Mouse (Mus musculus): ENCODE results near the gene Crb2.

The Crb2 gene

GRCm38 (mm10) chr2:37776016-37776415 lies at the start of gene Crb2:
Gene Crb2, plus strand, starts transcription at chr2:37776249.
- no peak for DNase-seq (ENCODE audit: low spot score)

DNA sequence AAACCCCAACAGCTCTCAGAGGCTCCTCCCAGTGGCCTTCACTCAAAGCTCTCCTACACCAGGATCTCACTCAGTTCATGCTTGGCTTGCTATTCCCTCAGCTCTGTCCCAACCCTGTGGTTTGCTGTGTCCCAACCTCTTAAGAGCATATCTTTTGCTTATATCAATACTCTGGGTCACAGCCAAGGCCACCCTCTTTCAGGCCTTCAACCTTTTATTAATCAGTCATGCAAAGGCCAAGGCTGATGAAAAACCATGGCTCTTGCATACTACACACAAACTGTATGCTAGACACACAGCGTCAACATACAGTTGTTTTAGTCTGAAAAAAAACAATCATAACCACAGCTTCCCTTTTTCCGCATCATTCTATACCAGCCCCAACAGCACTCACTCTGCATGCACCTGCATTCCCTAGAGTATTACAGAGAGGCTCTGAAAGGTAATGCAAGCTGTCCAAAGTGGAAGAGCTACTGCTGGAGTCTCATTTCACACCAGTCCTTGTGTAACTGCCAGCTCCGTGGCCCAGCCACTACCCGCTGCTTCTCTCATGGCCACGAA lies 44.7 kb upstream of the Crb2 start:
- DNase-seq (ENCODE audit: low spot score): no peak

DNA sequence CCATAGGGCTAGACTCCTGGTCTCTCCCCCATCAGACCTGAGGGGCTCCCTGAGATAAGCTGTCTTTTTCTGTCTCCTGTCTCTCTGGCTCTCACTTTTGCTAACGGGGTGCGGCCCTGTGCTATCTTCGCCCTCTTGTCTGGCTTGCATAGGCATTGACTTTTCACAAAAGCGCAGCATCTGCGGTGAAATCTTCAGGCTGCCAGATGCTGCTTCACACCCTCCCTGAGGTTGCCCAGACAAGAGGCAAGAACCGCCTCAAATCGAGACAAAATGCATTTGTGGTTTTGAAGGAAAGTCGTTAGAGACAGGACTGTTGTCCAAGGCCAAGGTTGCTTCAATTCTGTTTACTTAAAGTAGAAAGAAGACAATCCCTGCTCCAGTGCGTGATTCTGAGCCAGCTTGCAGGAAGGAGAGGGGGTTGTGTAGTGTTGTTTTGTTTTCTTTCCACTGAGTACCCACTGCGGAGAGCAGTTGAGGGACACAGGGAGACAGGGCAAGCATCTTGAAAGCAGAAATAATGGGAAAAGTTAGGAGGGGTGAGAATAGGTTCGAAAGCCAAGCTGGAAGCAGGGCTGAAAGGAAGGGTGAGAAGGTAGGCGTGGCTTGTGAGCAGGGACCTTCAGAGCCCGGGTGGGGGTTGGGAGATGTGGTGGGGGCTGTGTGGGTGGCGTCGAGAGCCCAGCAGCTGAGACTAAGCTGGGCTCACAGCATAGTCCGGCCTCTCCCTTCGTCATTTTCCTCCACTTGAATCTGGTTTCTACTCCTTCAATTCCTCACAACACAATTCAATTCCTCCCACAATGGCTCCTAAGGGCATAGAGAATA lies 40.9 kb upstream of the Crb2 start:
- no peak for DNase-seq (ENCODE audit: low spot score)

- DNase-seq (ENCODE audit: low spot score): no peak
Observed at GRCm38 (mm10) chr2:37735807-37736188, 40.3 kb upstream of the Crb2 start.

- DNase-seq (ENCODE audit: low spot score): peak; percentile 31
Observed at GRCm38 (mm10) chr2:37741806-37742554, 34.1 kb upstream of the Crb2 start.

DNA sequence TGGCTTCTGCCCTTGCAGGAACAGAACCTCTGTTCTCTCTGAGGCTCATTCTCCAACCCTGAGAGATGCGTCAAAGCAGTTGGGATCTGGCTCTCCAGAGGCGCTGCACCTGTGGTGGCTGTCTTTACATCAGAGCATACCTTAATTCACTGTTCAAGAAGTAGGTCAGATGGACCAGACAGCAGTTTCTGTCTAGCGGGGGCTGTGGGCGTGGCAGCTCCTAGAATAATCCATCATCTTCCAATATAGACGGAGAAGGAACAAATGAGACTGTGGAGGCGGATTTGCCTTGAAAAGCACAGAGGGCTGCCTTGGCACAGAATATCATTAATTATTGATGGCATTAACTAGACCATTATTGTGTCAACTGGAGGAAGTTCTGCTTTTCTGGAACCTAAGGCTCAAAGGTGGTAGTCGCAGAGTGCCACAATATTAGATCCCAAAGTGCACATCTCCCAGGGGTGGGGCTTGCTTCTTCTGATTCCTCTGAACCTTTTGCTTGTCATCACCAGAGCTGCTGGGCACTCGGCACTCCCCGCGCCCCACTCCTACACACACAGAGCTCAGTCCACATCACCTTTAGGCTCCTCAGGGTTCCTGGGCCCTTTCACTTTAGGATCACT lies 31.2 kb upstream of the Crb2 start:
- no peak for DNase-seq (ENCODE audit: low spot score)

DNA sequence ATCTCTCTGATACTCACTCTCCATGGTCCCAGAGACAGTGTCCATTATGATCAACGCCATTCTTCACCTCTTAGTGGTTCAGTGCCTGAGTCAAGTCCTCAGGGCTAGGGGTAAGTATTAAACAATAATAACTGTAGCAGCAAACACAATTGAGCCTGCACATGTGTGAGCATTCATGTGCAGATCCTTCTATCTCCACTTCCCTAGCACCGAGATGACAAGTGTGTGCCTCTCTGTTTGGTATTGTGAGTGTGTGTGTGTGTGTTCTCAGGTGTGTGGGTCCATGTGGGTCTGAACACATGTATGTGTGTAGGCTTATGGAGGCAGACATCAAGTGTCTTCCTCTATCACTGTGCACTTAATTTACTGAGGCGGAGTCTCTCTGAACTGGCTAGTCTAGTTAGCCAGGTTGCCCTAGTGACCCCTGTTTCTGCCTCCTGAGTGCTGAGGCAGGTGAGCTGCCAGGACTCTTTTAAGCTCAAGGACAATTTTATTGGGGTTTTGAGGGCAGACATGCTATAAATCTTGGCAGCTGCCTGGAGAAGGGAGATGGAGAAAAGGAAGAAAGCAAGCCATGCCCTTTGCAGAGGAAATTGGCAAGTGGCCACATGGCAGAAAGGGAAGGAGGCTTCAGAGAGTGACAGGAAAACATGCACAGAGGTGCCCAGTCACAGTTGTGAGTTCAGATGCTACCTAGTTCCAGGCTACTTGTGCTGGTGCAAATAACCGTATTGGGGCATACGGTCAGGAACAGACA lies 29.6 kb upstream of the Crb2 start:
- DNase-seq (ENCODE audit: low spot score): no peak

- DNase-seq (ENCODE audit: low spot score): no peak
Observed at GRCm38 (mm10) chr2:37747909-37748308, 28.1 kb upstream of the Crb2 start.

GRCm38 (mm10) chr2:37748442-37749066 lies 27.5 kb upstream of the Crb2 start:
- no peak for DNase-seq (ENCODE audit: low spot score)

DNA sequence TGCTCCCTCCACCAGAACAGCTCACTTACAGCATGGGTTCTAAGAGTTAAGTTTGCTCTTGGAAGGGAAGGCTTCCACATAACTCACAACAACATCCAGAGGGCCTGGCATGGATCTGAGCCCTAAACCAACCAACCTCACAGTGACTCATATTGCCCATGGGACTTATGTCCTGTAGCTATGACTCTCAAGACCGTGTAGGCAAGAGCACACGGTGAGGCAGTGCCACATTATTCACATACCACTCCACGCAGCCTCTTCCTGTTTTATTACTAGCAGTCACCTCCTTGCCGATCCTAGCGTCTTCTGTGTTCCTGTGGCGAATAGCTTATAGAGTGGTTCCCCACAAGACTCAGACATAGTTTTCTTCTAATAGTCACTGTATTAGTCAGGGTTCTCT lies 26.7 kb upstream of the Crb2 start:
- no peak for DNase-seq (ENCODE audit: low spot score)

DNA sequence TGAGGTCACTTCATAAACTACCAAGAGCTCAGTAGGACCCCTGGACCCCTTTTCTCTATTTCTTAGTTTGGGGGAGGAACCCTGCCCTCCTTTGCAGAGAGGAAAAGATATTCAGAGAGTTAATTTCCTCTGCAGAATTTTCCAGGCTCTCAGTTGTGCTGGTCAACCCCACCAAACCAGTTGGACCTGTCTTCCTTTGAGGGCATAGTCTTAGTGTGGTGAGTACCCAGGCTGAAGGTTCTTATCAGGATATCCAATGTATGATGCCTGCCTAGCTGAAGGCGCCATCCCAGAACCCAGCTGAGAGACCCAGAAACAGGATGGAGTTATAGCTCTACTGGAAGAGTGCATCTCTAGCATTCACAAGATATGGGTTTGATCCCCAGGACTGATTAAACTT lies 24.9 kb upstream of the Crb2 start:
- no peak for DNase-seq (ENCODE audit: low spot score)

GRCm38 (mm10) chr2:37756220-37756930 lies 19.7 kb upstream of the Crb2 start:
- no peak for DNase-seq (ENCODE audit: low spot score)

DNA sequence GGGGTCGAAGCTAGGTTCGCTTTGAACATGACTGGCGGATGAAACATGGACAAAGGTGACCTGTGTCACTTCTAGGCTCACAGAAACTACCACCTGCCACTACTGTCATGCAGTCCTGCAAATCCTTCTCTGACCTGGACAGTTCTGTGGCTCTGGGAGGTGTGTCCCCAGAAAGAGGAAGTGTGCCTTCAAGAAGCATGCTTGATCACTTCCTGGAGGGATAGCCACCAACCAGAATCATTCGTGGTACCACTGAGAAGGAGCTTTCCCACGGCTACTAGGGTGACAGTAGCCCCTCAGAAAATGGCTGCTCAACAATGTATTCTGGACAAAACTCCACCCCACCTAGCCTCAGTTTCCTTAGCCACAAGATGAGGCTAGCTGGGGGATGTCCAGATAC lies 19.0 kb upstream of the Crb2 start:
- DNase-seq (ENCODE audit: low spot score): no peak

DNA sequence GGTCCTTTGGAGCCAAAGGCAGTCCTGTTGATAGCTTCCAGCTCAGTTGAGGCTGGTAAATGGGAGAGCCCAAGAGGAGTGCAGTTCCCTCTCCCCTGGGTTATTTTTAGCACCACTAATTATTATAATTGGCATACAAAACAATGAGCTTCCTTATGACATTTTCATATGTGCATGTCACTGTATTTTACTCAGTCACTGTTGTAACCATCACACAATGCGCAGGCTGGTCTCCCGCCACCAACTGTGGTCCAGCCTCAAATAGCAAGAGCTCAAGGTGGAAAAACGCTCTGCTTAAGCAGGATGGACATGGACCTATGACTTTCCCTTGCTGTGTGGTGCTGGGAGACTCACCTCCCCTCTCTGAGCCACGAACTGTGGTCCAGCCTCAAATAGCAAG lies 18.3 kb upstream of the Crb2 start:
- no peak for DNase-seq (ENCODE audit: low spot score)

DNA sequence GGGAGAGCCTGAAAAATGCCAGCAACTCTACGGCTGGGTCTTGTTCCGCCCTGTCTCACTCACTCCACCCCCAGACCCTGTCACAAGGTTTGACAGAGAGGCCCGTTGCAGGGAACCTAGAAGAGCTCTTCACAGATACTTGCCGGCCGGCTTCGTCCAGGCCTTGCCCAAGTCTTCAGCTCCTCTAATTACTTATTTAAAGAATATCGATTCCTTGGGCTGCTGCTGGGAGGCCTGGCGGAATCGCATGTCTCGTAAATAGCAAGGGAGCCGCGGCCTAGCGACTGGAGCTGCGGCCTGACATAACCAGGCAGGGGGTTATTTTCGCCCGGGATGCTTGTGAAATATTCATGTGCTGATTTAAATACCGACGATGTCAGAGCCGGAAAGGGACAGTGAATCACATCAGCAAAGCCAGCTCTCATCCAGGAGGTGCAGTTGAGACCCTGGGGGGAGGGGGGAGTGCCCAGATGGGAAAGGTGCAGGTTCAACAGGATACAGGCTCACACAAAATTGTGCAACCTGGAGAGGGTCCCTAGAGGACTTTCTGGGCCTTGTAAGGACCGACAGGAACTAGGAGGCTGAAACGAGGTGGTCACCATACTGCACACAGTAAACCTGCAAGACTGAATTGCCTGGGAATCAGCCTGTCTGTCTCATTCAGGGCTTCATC lies 17.6 kb upstream of the Crb2 start:
- no peak for DNase-seq (ENCODE audit: low spot score)

DNA sequence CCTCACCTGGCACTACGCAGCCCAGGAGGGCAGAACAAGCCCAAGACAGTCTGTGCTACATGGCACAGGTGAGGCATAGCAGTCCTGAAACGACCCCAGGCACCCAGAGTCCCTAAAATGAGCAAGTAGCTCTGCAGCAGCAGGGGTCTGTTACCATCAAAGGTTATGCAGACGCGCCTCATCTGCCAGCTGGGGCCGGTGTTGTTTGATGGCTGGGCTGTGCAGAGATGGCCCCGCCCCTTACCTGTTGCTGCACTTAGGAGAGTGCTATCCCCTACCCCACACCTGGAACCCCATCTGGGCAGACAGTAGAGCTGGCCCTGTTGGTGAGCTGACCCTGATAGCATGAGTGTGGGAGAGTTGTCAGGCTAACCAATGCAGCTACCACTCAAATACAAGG lies 15.4 kb upstream of the Crb2 start:
- no peak for DNase-seq (ENCODE audit: low spot score)

- DNase-seq (ENCODE audit: low spot score): no peak
Observed at GRCm38 (mm10) chr2:37763638-37764037, 12.4 kb upstream of the Crb2 start.

DNA sequence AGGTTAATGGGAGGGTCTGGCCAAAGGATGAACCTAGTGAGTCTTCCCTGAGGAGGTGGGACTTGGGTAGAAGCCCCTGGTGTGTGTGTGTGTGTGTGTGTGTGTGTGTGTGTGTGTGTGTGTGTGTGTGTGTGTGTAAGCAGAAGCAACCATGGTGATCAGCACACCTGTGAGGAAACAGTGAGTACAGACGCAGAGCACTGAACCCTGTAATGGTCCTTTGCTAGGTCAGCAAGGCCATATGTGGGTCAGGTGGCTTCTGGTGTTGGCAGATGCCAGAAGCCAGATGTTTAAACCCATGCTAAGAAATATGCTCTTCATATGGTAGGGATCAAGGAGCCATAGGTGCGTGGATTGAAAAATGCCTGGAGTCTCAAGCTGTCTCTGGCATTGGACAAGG lies 11.5 kb upstream of the Crb2 start:
- no peak for DNase-seq (ENCODE audit: low spot score)

DNA sequence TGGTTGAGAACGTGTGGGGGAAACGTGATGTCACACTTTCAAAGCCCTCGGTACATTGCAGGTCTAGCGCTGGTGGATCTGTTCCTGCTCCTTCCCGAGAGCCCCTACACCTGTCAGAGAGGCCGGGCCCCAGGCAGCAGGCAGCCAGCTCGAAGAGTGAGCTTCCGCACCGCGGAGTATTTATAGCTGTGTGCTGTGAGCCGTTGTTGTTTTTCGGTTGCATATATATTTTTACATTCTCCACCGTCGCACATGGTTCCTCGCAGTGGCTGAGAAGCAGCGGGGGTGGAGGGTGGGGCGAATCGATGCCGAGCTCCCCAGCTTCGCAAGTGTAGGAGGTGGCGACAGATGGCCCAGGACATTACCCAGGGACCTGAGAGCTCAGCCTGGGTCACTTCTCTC lies 11.0 kb upstream of the Crb2 start:
- peak; percentile 49 for DNase-seq (ENCODE audit: low spot score)

DNA sequence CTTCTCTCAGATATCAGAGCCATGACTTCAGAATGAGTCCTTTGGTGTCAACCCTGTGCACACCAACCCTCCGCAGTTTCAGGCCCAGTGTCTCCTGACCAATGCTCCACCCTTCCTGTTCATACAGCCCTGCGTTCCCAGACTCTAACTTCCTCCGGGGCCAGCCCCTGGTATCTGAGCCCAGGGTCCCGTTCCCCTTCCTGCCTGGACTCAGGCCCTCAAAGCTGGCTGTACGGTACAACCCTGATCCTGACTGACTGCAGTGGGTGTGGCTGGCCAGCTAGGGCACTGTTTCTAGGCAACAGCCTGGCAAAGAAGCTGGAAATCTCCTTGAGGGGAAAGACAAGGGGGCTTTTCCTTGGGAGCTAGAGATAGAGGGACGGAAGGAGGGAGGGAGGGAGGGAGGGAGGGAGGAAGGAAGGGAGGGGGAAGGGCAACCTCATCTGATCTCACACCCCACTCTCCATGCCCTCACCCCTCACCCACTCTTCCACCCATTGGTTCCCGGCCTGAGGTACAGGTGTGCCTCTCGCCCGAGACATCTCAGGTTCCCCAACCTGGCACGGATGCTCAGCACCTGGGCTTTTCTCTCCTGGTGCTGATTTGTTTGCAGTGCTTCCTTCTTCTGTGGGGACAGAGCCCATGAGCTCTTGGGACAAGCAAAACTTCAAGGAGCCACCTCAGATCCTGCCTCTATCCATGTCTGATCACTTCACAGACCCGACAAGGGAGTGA lies 9.9 kb upstream of the Crb2 start:
- DNase-seq (ENCODE audit: low spot score): no peak

All from left cerebral cortex, adult 11 months (tissue).